Mouse (Mus musculus): ENCODE measurements around the gene Mapk8ip3. TPM values are rescaled to one million over a fixed set of nuclear protein-coding genes. Genes with fewer than 3 reads are reported as not detected.

The Mapk8ip3 gene
- 226 TPM for total RNA-seq (2023)

DNA sequence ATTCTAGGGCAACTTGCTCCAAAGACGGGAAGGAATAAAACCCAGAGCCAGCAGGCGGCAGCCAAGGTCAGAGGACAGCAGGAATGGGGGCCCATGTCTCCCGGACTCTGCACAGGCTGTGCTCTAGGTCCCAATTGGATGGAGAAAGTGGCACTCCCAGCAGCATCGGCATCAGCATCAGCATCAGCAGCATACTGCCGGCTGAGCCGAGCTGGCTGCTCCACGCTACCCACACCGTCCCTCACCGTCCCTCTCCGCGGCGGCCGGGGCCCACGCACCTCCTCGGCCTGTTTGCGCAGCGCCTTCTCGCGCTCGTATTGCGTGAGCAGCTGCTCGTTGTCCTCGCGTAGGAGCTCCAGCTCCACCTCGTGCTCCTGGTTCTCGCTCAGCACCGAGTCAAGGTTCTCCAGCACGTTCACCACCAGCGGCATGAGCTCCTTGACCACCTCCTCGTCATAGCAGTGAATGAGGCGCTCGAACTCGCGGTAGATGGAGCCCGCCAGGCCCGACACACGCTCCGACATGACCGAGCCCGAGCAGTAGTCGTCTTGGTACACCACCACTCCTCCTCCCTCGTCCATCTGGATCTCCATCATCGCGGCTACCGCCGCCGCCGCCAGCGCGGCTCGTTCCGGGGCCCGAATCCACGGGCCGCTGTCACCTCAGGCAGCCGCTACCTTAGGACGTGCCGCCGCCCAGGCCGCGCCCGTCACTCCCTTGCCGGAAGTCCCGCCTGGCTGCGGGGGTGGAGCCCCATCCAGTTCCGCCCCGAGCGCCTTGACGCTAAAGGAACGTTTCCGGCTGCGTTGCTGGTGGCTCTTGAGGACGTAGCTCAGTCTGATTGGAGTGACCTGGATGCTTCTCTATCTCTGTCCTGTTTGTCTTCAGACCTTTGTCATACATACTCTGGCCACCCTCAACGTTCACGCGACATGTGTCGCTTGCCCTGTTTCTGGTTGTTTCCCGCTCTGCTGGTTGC lies at the start of gene Mapk8ip3:
Mapk8ip3 (minus strand) TSS at position 719 of the 979 bp plus-strand sequence.

DNA sequence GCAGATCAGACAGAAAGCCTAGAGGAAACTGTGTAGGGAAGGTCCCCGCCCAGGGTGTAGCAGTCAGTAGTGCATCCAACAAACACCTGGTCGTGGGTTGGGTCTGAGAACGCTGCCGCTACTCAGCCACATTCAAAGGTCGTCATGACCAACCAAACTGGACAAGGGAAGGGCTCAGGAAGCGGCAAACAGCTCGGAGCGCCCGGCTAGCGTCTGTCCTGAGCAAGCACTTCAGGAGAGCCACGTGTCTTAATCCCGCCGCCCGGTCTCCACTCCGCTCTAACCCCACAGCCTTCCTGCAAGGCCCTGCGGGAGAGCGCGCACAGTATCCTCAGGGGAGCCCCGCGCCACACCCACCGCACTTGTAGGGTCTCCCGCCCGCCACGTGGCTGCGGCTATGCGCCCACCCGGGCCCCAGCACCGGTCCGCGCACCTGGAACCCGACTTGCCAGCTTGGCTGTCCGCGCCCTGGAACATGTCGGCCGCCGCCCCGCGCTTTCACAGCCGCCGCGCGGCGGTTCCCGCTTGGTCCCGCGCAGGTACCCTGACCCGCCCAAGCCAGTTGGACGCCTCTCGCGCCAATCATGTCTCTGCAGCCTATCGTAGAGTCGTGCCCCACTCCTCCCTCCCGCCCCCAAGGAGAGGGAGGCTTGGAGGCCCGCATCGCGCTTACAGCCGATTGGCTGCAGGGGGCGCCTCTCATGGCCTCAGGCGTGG lies 23.5 kb upstream of the Mapk8ip3 start, which contains the start of gene Jpt2:
Jpt2 (minus strand) TSS at position 555 of the 717 bp plus-strand sequence.

DNA sequence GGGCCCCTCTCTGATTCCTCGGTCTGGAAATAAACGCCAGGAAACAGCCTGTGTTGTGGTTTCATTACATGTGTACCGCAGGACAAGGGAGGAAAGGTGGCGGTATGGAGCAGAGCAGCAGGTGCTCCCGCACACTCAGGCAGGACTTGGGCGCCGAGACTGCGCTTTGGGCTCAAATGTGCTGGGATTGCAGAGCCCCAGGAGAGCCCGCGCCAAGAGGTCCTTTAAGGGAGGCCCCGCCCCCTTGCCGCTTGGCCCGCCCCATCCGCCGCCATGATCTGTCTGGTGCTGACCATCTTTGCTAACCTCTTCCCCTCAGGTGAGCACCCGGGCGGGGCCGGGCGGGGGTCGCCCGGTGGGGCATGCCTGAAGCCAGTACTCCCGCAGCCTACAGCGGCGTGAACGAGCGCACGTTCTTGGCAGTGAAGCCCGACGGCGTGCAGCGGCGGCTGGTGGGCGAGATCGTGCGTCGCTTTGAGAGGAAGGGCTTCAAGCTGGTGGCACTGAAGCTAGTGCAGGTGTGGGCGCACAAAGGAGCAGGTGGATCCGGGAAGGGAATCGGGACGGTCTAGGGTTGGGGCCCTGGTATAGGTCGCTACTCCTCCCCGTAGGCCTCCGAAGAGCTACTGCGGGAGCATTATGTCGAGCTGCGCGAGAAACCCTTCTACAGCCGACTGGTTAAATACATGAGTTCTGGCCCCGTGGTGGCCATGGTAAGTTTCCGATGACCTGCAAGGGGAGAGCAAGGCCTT lies 40.4 kb downstream of the Mapk8ip3 start, which contains the start of gene Nme3:
Nme3 (plus strand) TSS at position 260 of the 752 bp plus-strand sequence.

DNA sequence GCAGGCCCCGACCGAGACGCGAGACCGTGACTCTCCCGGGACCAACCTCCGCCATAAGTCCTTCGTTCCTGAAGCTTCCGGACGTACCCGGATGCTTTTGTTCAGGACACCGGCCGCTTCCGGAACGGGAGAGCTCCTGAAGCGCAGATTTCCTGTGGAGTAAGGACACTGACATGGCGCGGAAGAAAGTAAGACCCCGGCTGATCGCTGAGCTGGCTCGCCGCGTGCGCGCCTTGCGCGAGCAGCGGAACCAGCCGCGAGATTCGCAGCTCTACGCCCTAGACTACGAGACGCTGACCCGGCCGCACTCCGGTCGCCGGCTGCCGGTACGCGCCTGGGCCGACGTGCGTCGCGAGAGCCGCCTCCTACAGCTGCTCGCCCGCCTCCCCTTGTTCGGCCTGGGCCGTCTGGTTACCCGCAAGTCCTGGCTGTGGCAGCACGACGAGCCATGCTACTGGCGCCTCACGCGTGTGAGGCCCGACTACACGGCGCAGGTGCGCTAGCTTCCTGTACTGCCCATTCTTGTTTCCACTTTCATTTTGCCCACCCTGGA lies 41.7 kb downstream of the Mapk8ip3 start, which contains the start of the genes Eme2 and Mrps34:
Eme2 (minus strand) TSS at position 93 of the 553 bp plus-strand sequence.
Mrps34 (plus strand) TSS at position 122 of the 553 bp plus-strand sequence.

DNA sequence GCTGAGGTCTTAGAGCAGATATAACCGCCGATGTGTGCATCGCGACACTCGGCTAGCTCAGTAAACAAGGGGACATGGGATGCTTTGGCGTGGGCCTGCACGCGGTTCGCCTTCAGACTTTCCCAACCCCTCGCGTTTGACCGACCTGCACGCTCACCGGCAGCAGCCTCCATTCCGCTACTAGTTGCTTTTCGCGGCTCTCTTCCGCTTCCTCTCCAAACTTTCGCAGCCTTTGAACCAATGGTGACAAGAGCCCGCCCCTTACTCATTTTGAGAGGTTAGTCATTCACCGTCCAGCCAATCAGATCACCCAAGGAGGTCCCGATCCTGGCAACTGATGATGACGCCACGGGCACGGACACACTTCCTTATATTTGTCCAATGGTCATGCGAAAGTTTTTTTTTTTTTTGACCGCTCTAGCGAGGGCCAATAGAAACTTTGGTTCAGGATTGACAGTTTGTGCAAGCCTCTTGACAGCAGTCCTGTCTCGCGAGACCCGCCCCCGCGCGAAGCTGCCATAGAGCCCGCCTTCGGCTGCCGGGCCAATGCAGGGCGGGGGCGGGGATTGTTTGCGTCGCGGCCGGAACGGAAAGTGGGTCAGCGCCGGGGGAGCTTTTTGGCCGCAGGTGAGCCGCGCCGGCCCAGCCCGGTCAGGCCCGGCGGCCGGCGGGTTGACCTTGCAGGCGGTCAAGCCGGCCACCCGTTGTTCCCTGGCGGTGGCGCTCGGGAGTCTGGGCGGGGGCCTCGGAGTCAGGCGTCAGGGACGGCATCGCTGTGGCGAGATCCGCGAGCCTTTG lies 50.4 kb downstream of the Mapk8ip3 start, which contains the start of the genes Nubp2 and Spsb3:
Nubp2 (minus strand) TSS at position 216 of the 798 bp plus-strand sequence.
Spsb3 (plus strand) TSS at position 510 of the 798 bp plus-strand sequence.

DNA sequence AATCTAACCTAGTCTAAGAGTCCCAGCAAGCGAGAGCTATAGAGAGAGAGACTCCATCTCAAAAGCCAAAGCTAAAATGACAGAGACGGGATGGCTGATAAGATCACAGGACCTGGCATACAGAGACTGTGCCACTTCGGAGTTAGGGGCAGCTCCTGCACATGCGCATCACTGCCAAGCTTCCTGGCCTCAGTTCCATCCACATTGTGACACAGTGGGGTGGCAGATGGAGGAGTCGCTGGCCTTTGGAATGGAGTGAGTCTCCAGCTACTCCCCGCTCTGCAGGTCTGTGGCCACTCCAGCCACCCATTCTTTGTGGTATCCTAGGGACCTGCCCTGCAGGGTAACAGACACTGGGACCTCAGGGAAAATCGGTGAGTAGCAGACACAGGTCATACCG lies 71.0 kb downstream of the Mapk8ip3 start, which contains the start of gene Igfals:
Igfals (plus strand) TSS at position 222 of the 400 bp plus-strand sequence.

DNA sequence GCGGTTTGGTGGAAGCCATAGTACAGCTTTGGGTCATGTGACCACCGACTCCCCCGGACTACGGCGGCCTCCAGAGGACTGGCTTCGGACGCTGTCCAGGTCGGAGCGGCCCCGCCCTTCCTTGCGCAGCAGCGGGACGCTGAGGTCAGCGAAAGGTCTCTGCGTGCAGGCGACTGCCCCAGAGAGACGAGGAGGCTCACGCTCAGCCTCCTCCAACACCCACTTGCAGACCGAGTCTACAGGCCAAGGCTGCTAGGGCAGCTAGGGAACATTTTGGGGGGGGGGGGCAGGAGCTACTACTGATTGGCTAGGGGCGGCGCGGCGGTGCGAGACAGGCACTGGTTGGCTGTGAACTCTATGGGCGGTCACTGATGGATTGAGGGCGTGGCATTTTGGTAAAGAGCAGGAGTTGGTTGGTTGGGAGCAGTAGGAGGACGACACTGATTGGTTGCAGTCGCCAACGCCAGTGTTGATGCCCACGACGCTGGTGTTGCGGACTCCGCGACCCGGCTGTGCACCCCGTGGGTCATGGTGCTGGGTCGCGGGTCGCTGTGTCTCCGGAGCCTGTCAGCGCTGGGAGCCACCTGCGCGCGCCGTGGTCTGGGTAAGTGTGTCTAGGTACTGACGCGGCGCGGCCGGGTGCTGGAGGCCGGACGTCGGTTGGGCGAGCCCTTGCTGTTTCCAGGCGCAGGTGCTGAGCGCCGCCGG lies 86.6 kb downstream of the Mapk8ip3 start, which contains the start of gene Fahd1:
Fahd1 (minus strand) TSS at position 300 of the 708 bp plus-strand sequence.

Other genes starting within 250 kb of the Mapk8ip3 start
- gene Syngr3, start 247.0 kb downstream of the Mapk8ip3 start, total RNA-seq (2023): not detected
- 12.7 TPM for gene Gfer, start 240.8 kb downstream of the Mapk8ip3 start, total RNA-seq (2023)
- gene Noxo1, start 240.7 kb downstream of the Mapk8ip3 start, total RNA-seq (2023): 2.0 TPM
- gene Tbl3, start 229.3 kb downstream of the Mapk8ip3 start, total RNA-seq (2023): 26.6 TPM
- gene Rnf151, start 218.9 kb downstream of the Mapk8ip3 start, total RNA-seq (2023): not detected
- gene Rps2, start 218.9 kb downstream of the Mapk8ip3 start, total RNA-seq (2023): 1,667 TPM
- gene Ndufb10, start 212.5 kb downstream of the Mapk8ip3 start, total RNA-seq (2023): 68.1 TPM
- not detected for gene Rpl3l, start 209.2 kb downstream of the Mapk8ip3 start, total RNA-seq (2023)
- 32.5 TPM for gene Msrb1, start 200.3 kb downstream of the Mapk8ip3 start, total RNA-seq (2023)
- not detected for gene Hs3st6, start 184.0 kb downstream of the Mapk8ip3 start, total RNA-seq (2023)
- not detected for gene Meiob, start 132.7 kb downstream of the Mapk8ip3 start, total RNA-seq (2023)
- gene Hagh, start 96.8 kb downstream of the Mapk8ip3 start, total RNA-seq (2023): 33.1 TPM
- 2.0 TPM for gene Fahd1, start 86.6 kb downstream of the Mapk8ip3 start, total RNA-seq (2023)
- 0.67 TPM for gene Igfals, start 71.0 kb downstream of the Mapk8ip3 start, total RNA-seq (2023)
- 53.6 TPM for gene Nubp2, start 50.6 kb downstream of the Mapk8ip3 start, total RNA-seq (2023)
- 28.9 TPM for gene Spsb3, start 50.3 kb downstream of the Mapk8ip3 start, total RNA-seq (2023)
- gene Eme2, start 41.9 kb downstream of the Mapk8ip3 start, total RNA-seq (2023): 66.2 TPM
- gene Mrps34, start 41.9 kb downstream of the Mapk8ip3 start, total RNA-seq (2023): 44.8 TPM
- gene Nme3, start 40.5 kb downstream of the Mapk8ip3 start, total RNA-seq (2023): 24.0 TPM
- gene Jpt2, start 23.7 kb upstream of the Mapk8ip3 start, total RNA-seq (2023): 18.5 TPM
- 36.7 TPM for gene Cramp1l, start 78.8 kb upstream of the Mapk8ip3 start, total RNA-seq (2023)
- gene Ift140, start 79.1 kb upstream of the Mapk8ip3 start, total RNA-seq (2023): 31.4 TPM
- gene Tmem204, start 146.6 kb upstream of the Mapk8ip3 start, total RNA-seq (2023): not detected
- gene Telo2, start 179.0 kb upstream of the Mapk8ip3 start, total RNA-seq (2023): 38.0 TPM
- gene Ptx4, start 183.8 kb upstream of the Mapk8ip3 start, total RNA-seq (2023): not detected
- gene Clcn7, start 196.4 kb upstream of the Mapk8ip3 start, total RNA-seq (2023): 35.2 TPM
- gene Ccdc154, start 225.5 kb upstream of the Mapk8ip3 start, total RNA-seq (2023): 0.61 TPM
- not detected for gene Gm38655, start 238.5 kb upstream of the Mapk8ip3 start, total RNA-seq (2023)
- gene BC003965, start 247.6 kb upstream of the Mapk8ip3 start, total RNA-seq (2023): 13.3 TPM